Mouse (Mus musculus): ENCODE measurements at regions not wholly inside any gene's neighbourhood (a gene's known extent, or its start where the extent isn't known, plus 50 kb on each side); places are given as distances from the start of the nearest gene placed in this dataset.

GRCm38 (mm10) chr2:114812141-114812902 lies 157.6 kb upstream of the Dph6 start:
- no peaks in the 10 kb centered on the region for H3K27me3 ChIP-seq (ENCODE audit: control insufficient read depth, insufficient read depth, insufficient read length)
- no peaks in the 10 kb centered on the region for H3K79me2 ChIP-seq (ENCODE audit: control insufficient read depth, insufficient read depth)
- H3ac ChIP-seq (ENCODE audit: control insufficient read depth, insufficient read length), result no peak overlapping the region
- no peak overlapping the region for H3K4me3 ChIP-seq
- H3K4me2 ChIP-seq (ENCODE audit: low read depth), result peak overlapping the region; percentile 1
- TF ChIP-seq TCF12 (IDR thresholded peaks at IDR 0.05; ENCODE audit: insufficient read depth, poor library complexity, severe bottlenecking), result no peak
- TF ChIP-seq TCF3 (IDR thresholded peaks at IDR 0.05; ENCODE audit: insufficient read length, low read depth), result no peak
- TF ChIP-seq USF1 (IDR thresholded peaks at IDR 0.05; ENCODE audit: low read depth), result no peak
- H3K36me3 ChIP-seq (ENCODE audit: control insufficient read depth, insufficient read depth), result no peaks in the 10 kb centered on the region

- no peaks in the 10 kb centered on the region for H3K27me3 ChIP-seq (ENCODE audit: control insufficient read depth, insufficient read depth, insufficient read length)
- H3K79me2 ChIP-seq (ENCODE audit: control insufficient read depth, insufficient read depth), result no peaks in the 10 kb centered on the region
- H3ac ChIP-seq (ENCODE audit: control insufficient read depth, insufficient read length), result no peak overlapping the region
- H3K4me2 ChIP-seq (ENCODE audit: low read depth), result peak overlapping the region; percentile 1
- no peaks in the 10 kb centered on the region for H3K36me3 ChIP-seq (ENCODE audit: control insufficient read depth, insufficient read depth)
- no peak overlapping the region for H3K4me3 ChIP-seq
- TF ChIP-seq TCF3 (IDR thresholded peaks at IDR 0.05; ENCODE audit: insufficient read length, low read depth) (no peak), MYOG (IDR thresholded peaks at IDR 0.05; ENCODE audit: control insufficient read depth in 1 of 3, insufficient read depth in 1 of 3, insufficient read length in 2 of 3, low read depth in 2 of 3) (no peak), MYOD1 (IDR thresholded peaks at IDR 0.05; ENCODE audit: control insufficient read depth in 1 of 3, insufficient read length in 2 of 3, low read depth in 2 of 3) (no peak), POLR2AphosphoS2 (IDR thresholded peaks at IDR 0.05; ENCODE audit: insufficient read length, low read depth) (no peak), TCF12 (IDR thresholded peaks at IDR 0.05; ENCODE audit: insufficient read depth, poor library complexity, severe bottlenecking) (no peak), USF1 (IDR thresholded peaks at IDR 0.05; ENCODE audit: low read depth) (no peak), POLR2A (IDR thresholded peaks at IDR 0.05; ENCODE audit: insufficient read length, low read depth) (no peak), MAX (IDR thresholded peaks at IDR 0.05; ENCODE audit: low read depth) (no peak), SRF (IDR thresholded peaks at IDR 0.05; ENCODE audit: control insufficient read depth, insufficient read length, low read depth) (no peak), E2F4 (IDR thresholded peaks at IDR 0.05; ENCODE audit: insufficient read depth) (no peak), REST (IDR thresholded peaks at IDR 0.05; ENCODE audit: insufficient read depth, insufficient read length) (no peak)
These were observed 158.1 kb upstream of the Dph6 start for GRCm38 (mm10) chr2:114812903-114813290.

DNA sequence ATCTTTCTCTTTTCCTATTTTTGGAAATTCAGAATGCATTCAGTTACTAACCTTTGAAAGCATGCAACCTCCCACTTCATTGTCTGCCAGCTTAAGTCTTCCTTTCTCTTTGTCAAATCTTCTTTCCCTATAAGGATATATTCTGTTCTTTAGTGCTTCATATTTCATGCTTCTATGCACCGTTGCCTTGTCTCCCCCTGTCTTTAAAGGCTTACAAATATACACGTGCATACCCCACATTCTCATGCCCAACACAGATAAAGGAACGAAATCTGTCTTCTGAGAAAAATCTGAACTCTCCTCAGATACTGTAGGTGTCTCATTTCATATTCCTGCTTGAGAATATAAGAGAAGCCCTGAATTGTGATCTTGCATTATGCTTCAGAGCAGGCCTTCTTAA lies 167.9 kb upstream of the Dph6 start:
- Histone ChIP-seq H3K79me2 (ENCODE audit: control insufficient read depth, insufficient read depth) (no peaks in the 10 kb centered on the region), H3K36me3 (ENCODE audit: control insufficient read depth, insufficient read depth) (no peaks in the 10 kb centered on the region), H3ac (ENCODE audit: control insufficient read depth, insufficient read length) (no peak overlapping the region)

GRCm38 (mm10) chr2:114828192-114828591 lies 173.4 kb upstream of the Dph6 start:
- TF ChIP-seq MYOG (IDR thresholded peaks at IDR 0.05; ENCODE audit: control insufficient read depth in 1 of 3, insufficient read depth in 1 of 3, insufficient read length in 2 of 3, low read depth in 2 of 3), result no peak
- TF ChIP-seq TCF12 (IDR thresholded peaks at IDR 0.05; ENCODE audit: insufficient read depth, poor library complexity, severe bottlenecking), result no peak
- no peak for TF ChIP-seq USF1 (IDR thresholded peaks at IDR 0.05; ENCODE audit: low read depth)
- no peak for TF ChIP-seq TCF3 (IDR thresholded peaks at IDR 0.05; ENCODE audit: insufficient read length, low read depth)
- no peak for TF ChIP-seq MAX (IDR thresholded peaks at IDR 0.05; ENCODE audit: low read depth)
- TF ChIP-seq MYOD1 (IDR thresholded peaks at IDR 0.05; ENCODE audit: control insufficient read depth in 1 of 3, insufficient read length in 2 of 3, low read depth in 2 of 3), result no peak
- no peak for TF ChIP-seq REST (IDR thresholded peaks at IDR 0.05; ENCODE audit: insufficient read depth, insufficient read length)
- no peak for TF ChIP-seq CEBPB (IDR thresholded peaks at IDR 0.05; ENCODE audit: insufficient read depth, poor library complexity, severe bottlenecking)
- TF ChIP-seq POLR2A (IDR thresholded peaks at IDR 0.05; ENCODE audit: insufficient read length, low read depth), result no peak
- TF ChIP-seq POLR2AphosphoS2 (IDR thresholded peaks at IDR 0.05; ENCODE audit: insufficient read length, low read depth), result no peak
- TF ChIP-seq SRF (IDR thresholded peaks at IDR 0.05; ENCODE audit: control insufficient read depth, insufficient read length, low read depth), result no peak
- TF ChIP-seq E2F4 (IDR thresholded peaks at IDR 0.05; ENCODE audit: insufficient read depth), result no peak
- no peak overlapping the region for H3K4me2 ChIP-seq (ENCODE audit: low read depth)
- no peaks in the 10 kb centered on the region for H3K79me2 ChIP-seq (ENCODE audit: control insufficient read depth, insufficient read depth)
- no peak overlapping the region for H3ac ChIP-seq (ENCODE audit: control insufficient read depth, insufficient read length)
- H3K36me3 ChIP-seq (ENCODE audit: control insufficient read depth, insufficient read depth), result no peaks in the 10 kb centered on the region
- H3K4me3 ChIP-seq, result no peak overlapping the region
- no peaks in the 10 kb centered on the region for H3K27me3 ChIP-seq (ENCODE audit: control insufficient read depth, insufficient read depth, insufficient read length)

More for the DNA sequence above, 167.9 kb upstream of the Dph6 start:
- no peak overlapping the region for H3K4me3 ChIP-seq
- TF ChIP-seq REST (IDR thresholded peaks at IDR 0.05; ENCODE audit: insufficient read depth, insufficient read length) (no peak), POLR2AphosphoS2 (IDR thresholded peaks at IDR 0.05; ENCODE audit: insufficient read length, low read depth) (no peak), TCF3 (IDR thresholded peaks at IDR 0.05; ENCODE audit: insufficient read length, low read depth) (no peak), MYOG (IDR thresholded peaks at IDR 0.05; ENCODE audit: control insufficient read depth in 1 of 3, insufficient read depth in 1 of 3, insufficient read length in 2 of 3, low read depth in 2 of 3) (no peak), E2F4 (IDR thresholded peaks at IDR 0.05; ENCODE audit: insufficient read depth) (no peak), USF1 (IDR thresholded peaks at IDR 0.05; ENCODE audit: low read depth) (no peak), CEBPB (IDR thresholded peaks at IDR 0.05; ENCODE audit: insufficient read depth, poor library complexity, severe bottlenecking) (no peak), SRF (IDR thresholded peaks at IDR 0.05; ENCODE audit: control insufficient read depth, insufficient read length, low read depth) (no peak), MYOD1 (IDR thresholded peaks at IDR 0.05; ENCODE audit: control insufficient read depth in 1 of 3, insufficient read length in 2 of 3, low read depth in 2 of 3) (no peak), MAX (IDR thresholded peaks at IDR 0.05; ENCODE audit: low read depth) (no peak), TCF12 (IDR thresholded peaks at IDR 0.05; ENCODE audit: insufficient read depth, poor library complexity, severe bottlenecking) (no peak)
- H3K4me2 ChIP-seq (ENCODE audit: low read depth), result no peak overlapping the region
- H3K27me3 ChIP-seq (ENCODE audit: control insufficient read depth, insufficient read depth, insufficient read length), result no peaks in the 10 kb centered on the region

- no peak for TF ChIP-seq TCF12 (IDR thresholded peaks at IDR 0.05; ENCODE audit: insufficient read depth, poor library complexity, severe bottlenecking)
These were observed 180.9 kb upstream of the Dph6 start for GRCm38 (mm10) chr2:114835694-114836093.

More at GRCm38 (mm10) chr2:114835694-114836093, 180.9 kb upstream of the Dph6 start:
- Histone ChIP-seq H3K27me3 (ENCODE audit: control insufficient read depth, insufficient read depth, insufficient read length) (no peaks in the 10 kb centered on the region), H3K4me3 (no peak overlapping the region), H3K79me2 (ENCODE audit: control insufficient read depth, insufficient read depth) (no peaks in the 10 kb centered on the region), H3K36me3 (ENCODE audit: control insufficient read depth, insufficient read depth) (no peaks in the 10 kb centered on the region), H3K4me2 (ENCODE audit: low read depth) (no peak overlapping the region), H3ac (ENCODE audit: control insufficient read depth, insufficient read length) (no peak overlapping the region)

All from myocyte (in vitro differentiated cells).